ENCODE assay signal across 8 mouse cellular contexts in genomic region chr9:31281011-31281662, GRCm38 (mm10). TPM values are rescaled to one million over a fixed set of nuclear protein-coding genes. Genes with fewer than 3 reads are reported as not detected.
DNase-seq lines count a peak whose midpoint lies in the region; ATAC-seq and TF ChIP-seq lines count a peak whose summit lies in the region.

No protein-coding gene starts in this region.

- no peaks in the 10 kb centered on the region for H3K9me3 ChIP-seq in forebrain, embryonic 14.5 days (replicated peaks; ENCODE audit: control insufficient read depth, low read length)
- no peaks in the 10 kb centered on the region for H3K9me3 ChIP-seq in hindbrain, embryonic 14.5 days (ENCODE audit: control insufficient read depth, low read length)
- H3K9me3 ChIP-seq in limb, embryonic 15.5 days: no peaks in the 10 kb centered on the region
- H3K9me3 ChIP-seq in midbrain, embryonic 15.5 days: no peaks in the 10 kb centered on the region

- H3K27ac ChIP-seq in layer of hippocampus, adult 2 months: peak overlapping the region; percentile 100
- peak overlapping the region; percentile 100 for H3K27ac ChIP-seq in forebrain, embryonic 14.5 days (ENCODE audit: low read depth, low read length)
- peak overlapping the region; percentile 100 for H3K27ac ChIP-seq in hindbrain, embryonic 14.5 days
- H3K27ac ChIP-seq in limb, embryonic 15.5 days: peak overlapping the region; percentile 99
- H3K27ac ChIP-seq in midbrain, embryonic 15.5 days: peak overlapping the region; percentile 99

- WGBS in forebrain, embryonic 14.5 days: under 1% methylated on average over 60 of the region's 63 CpGs
- under 1% methylated on average over 28 of the region's 63 CpGs for WGBS in hindbrain, embryonic 14.5 days
- 0% methylated on average over 55 of the region's 63 CpGs for WGBS in limb, embryonic 15.5 days
- under 1% methylated on average over 63 of the region's 63 CpGs for WGBS in midbrain, embryonic 15.5 days

- no peak for TF ChIP-seq CTCF in layer of hippocampus, adult 2 months (conservative IDR thresholded peaks at IDR 0.05)

- no peaks in the 10 kb centered on the region for H3K27me3 ChIP-seq in forebrain, embryonic 14.5 days (replicated peaks; ENCODE audit: control insufficient read depth, insufficient read depth, low read length)
- no peaks in the 10 kb centered on the region for H3K27me3 ChIP-seq in hindbrain, embryonic 14.5 days (ENCODE audit: control insufficient read depth, insufficient read depth, low read length)
- no peaks in the 10 kb centered on the region for H3K27me3 ChIP-seq in limb, embryonic 15.5 days
- no peaks in the 10 kb centered on the region for H3K27me3 ChIP-seq in midbrain, embryonic 15.5 days (replicated peaks)

- peak overlapping the region; percentile 86 for H3K4me3 ChIP-seq in layer of hippocampus, adult 2 months
- peak overlapping the region; percentile 85 for H3K4me3 ChIP-seq in forebrain, embryonic 14.5 days (ENCODE audit: low read depth, low read length)
- peak overlapping the region; percentile 74 for H3K4me3 ChIP-seq in hindbrain, embryonic 14.5 days (replicated peaks; ENCODE audit: low read length)
- H3K4me3 ChIP-seq in limb, embryonic 15.5 days: peak overlapping the region; percentile 75
- H3K4me3 ChIP-seq in midbrain, embryonic 15.5 days: peak overlapping the region; percentile 78

- ATAC-seq in forebrain, embryonic 14.5 days: peak; percentile 63
- peak; percentile 54 for ATAC-seq in hindbrain, embryonic 14.5 days (ENCODE audit: low FRiP score)
- peak; percentile 75 for ATAC-seq in limb, embryonic 15.5 days (ENCODE audit: insufficient number of reproducible peaks, low FRiP score, low TSS enrichment, low read depth)
- peak; percentile 67 for ATAC-seq in midbrain, embryonic 15.5 days (replicated peaks)

- H3K9ac ChIP-seq in forebrain, embryonic 14.5 days (ENCODE audit: low read length): peak overlapping the region; percentile 100
- peak overlapping the region; percentile 97 for H3K9ac ChIP-seq in hindbrain, embryonic 14.5 days
- peak overlapping the region; percentile 90 for H3K9ac ChIP-seq in limb, embryonic 15.5 days
- H3K9ac ChIP-seq in midbrain, embryonic 15.5 days: peak overlapping the region; percentile 81

- peak in 1 of 2 experiments; percentile 66 for DNase-seq in layer of hippocampus, adult 2 months (ENCODE audit: low spot score in 2 of 2)
- DNase-seq in layer of hippocampus, postnatal 10 days (ENCODE audit: low spot score in 2 of 2): no peak
- DNase-seq in brain, embryonic 18.5 days (ENCODE audit: low read depth, low spot score): peak; percentile 32
- no peak for DNase-seq in forebrain, embryonic 14.5 days (ENCODE audit: low spot score)
- DNase-seq in hindbrain, embryonic 14.5 days (ENCODE audit: low spot score): peak; percentile 70
- no peak for DNase-seq in frontal cortex, postnatal 10 days (ENCODE audit: low spot score in 2 of 2)

- H3K4me1 ChIP-seq in forebrain, embryonic 14.5 days (ENCODE audit: control insufficient read depth, insufficient read depth, low read length): peaks cover 16% of the 10 kb centered on the region
- peaks cover 16% of the 10 kb centered on the region for H3K4me1 ChIP-seq in hindbrain, embryonic 14.5 days (replicated peaks; ENCODE audit: control insufficient read depth, insufficient read depth, low read length)
- H3K4me1 ChIP-seq in limb, embryonic 15.5 days: peaks cover 18% of the 10 kb centered on the region
- H3K4me1 ChIP-seq in midbrain, embryonic 15.5 days: peaks cover 24% of the 10 kb centered on the region

- H3K36me3 ChIP-seq in forebrain, embryonic 14.5 days (ENCODE audit: control insufficient read depth, insufficient read depth, low read length): no peaks in the 10 kb centered on the region
- no peaks in the 10 kb centered on the region for H3K36me3 ChIP-seq in hindbrain, embryonic 14.5 days (replicated peaks; ENCODE audit: control insufficient read depth, insufficient read depth)
- no peaks in the 10 kb centered on the region for H3K36me3 ChIP-seq in limb, embryonic 15.5 days
- H3K36me3 ChIP-seq in midbrain, embryonic 15.5 days (replicated peaks): no peaks in the 10 kb centered on the region

- H3K4me2 ChIP-seq in forebrain, embryonic 14.5 days (ENCODE audit: low read length): peak overlapping the region; percentile 75
- peak overlapping the region; percentile 76 for H3K4me2 ChIP-seq in hindbrain, embryonic 14.5 days (replicated peaks)
- H3K4me2 ChIP-seq in limb, embryonic 15.5 days: peak overlapping the region; percentile 77
- peak overlapping the region; percentile 80 for H3K4me2 ChIP-seq in midbrain, embryonic 15.5 days

RNA-seq across cellular contexts. Expression of gene Prdm10, which starts 0.8 kb away (rescaled TPM):
- total RNA-seq in layer of hippocampus, adult 2 months (2021): 10 to 100 TPM; 22.0 to 23.1 TPM
- total RNA-seq in layer of hippocampus, postnatal 10 days (2021): 10 to 100 TPM; 15.5 to 18.8 TPM
- 7.3 and 9.7 TPM in 2 replicates for polyA plus RNA-seq in forebrain, embryonic 14.5 days (2014; fragmentation: Nextera tagmentation; extraction: Ambion mirVana)
- 7.9 and 9.7 TPM in 2 replicates for polyA plus RNA-seq in hindbrain, embryonic 14.5 days (2014; fragmentation: Nextera tagmentation; extraction: Ambion mirVana)
- polyA plus RNA-seq in limb, embryonic 15.5 days (2015; fragmentation: Nextera tagmentation; extraction: Ambion mirVana): 4.4 and 4.7 TPM in 2 replicates
- polyA plus RNA-seq in midbrain, embryonic 15.5 days (2015; fragmentation: Nextera tagmentation; extraction: Ambion mirVana): 8.9 and 9.9 TPM in 2 replicates

Comparison
In these comparisons a context has a peak if more than half of its experiments do, and no peak if none do; other contexts are left out.
1. DNase-seq: peak in brain, embryonic 18.5 days (single experiment) and hindbrain, embryonic 14.5 days (single experiment); none in layer of hippocampus, postnatal 10 days (0 of 2), forebrain, embryonic 14.5 days (single experiment) and frontal cortex, postnatal 10 days (0 of 2).
2. Peak in every context shown above with its lines, with median percentiles within 50 percentile points of each other: H3K27ac ChIP-seq, H3K4me3 ChIP-seq, ATAC-seq, H3K4me2 ChIP-seq and H3K9ac ChIP-seq.